Mouse (Mus musculus) myocyte (in vitro differentiated cells): ENCODE data around the gene Zbtb20.

Source experiments
- E2F4 ChIP-seq: IDR thresholded peaks from one replicate; pipeline ENCODE4 v1.6.1; 2011; ENCODE audit warnings: mild to moderate bottlenecking, control low read depth, moderate library complexity; ENCODE audit not compliant: insufficient read depth
- POLR2A ChIP-seq: IDR thresholded peaks from one replicate; pipeline ENCODE4 v1.6.1; 2011; ENCODE audit warnings: low read depth, mild to moderate bottlenecking, control low read depth, moderate library complexity; ENCODE audit not compliant: insufficient read length
- TCF3 ChIP-seq: IDR thresholded peaks from one replicate; pipeline ENCODE4 v1.6.1; 2011; ENCODE audit warnings: low read depth, control low read depth; ENCODE audit not compliant: insufficient read length
- USF1 ChIP-seq: IDR thresholded peaks from one replicate; pipeline ENCODE4 v1.6.1; 2011; ENCODE audit warnings: low read depth, mild to moderate bottlenecking, control low read depth, moderate library complexity

DNA sequence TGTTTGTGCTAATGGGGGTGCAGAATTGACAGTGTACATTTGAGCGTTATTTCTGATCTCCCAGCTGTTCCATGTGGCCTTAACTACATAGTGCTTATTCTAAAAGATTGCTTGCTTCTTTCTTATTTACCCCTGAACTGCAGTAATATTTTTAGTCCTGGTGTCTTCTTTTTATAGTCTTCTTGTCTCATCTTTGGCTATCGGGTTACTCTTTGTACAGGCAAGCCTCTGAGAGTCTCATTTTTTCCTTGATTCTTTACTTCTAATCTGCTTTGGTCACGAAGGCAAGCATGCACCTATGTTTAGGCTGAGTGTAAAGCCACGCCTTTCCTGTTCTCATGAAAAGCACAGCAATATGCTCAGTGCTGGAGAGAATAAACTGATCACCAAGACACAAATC lies 608.7 kb downstream of the Zbtb20 start:
- no peak for TF ChIP-seq TCF3
- no peak for TF ChIP-seq POLR2A
- no peak for TF ChIP-seq E2F4
- no peak for TF ChIP-seq USF1
